Mouse (Mus musculus): ENCODE measurements around the gene Il31ra.

DNA sequence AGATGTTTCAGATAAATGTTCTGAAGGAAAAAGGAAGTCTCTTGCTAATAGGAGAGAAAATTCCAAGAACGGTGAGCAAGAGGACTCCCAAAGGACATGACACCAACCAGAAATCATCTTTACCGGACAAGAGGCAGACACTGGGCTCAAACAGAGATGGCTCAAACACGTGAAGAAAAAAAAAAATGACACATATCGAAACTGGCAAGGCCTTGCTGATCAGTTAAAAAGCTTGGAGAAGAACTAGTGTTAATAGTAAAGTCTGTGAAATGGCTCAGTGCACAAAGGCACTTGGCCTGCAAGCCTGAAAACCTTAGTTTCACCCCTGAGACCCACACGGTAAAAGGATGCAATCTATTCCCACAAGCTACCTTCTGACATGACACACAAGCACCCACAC is 23.4 kb downstream of the Il31ra start:
- TF ChIP-seq CTCF (IDR thresholded peaks at IDR 0.05; ENCODE audit: low read depth, low read length) (no peak), POLR2A (IDR thresholded peaks at IDR 0.05; ENCODE audit: borderline replicate concordance, low read depth, low read length) (no peak)

All from bone marrow macrophage, adult 2 months (primary cell).